In genomic region chr3:51839353-51839715, GRCm38 (mm10) we compare ENCODE assay signal across 26 mouse cellular contexts.
DNase-seq lines count a peak whose midpoint lies in the region; ATAC-seq and TF ChIP-seq lines count a peak whose summit lies in the region.
"Had no signal": no experiment of that assay in that cellular context is flagged by ENCODE, and none has a peak within 500 bp of the region (broad histone marks: within the 10 kb centered on the region; RNA-seq: fewer than 3 reads in every experiment).

No protein-coding gene starts in this region.

- no peak overlapping the region for H3K4me3 ChIP-seq in forebrain, embryonic 15.5 days
- no peak overlapping the region for H3K4me3 ChIP-seq in forebrain, embryonic 16.5 days (replicated peaks; ENCODE audit: low read length)
- no peak overlapping the region for H3K4me3 ChIP-seq in intestine, embryonic 15.5 days (replicated peaks)
- no peak overlapping the region for H3K4me3 ChIP-seq in small intestine, adult 2 months (ENCODE audit: low read depth, low read length)
- no peak overlapping the region for H3K4me3 ChIP-seq in stomach, embryonic 16.5 days (replicated peaks; ENCODE audit: low read length)
- H3K4me3 ChIP-seq: forebrain, embryonic 10.5 days; heart, embryonic 10.5 days; heart, embryonic 13.5 days had no signal

- H3K4me2 ChIP-seq in forebrain, embryonic 15.5 days (replicated peaks): no peak overlapping the region
- H3K4me2 ChIP-seq in forebrain, embryonic 16.5 days (ENCODE audit: low read length): no peak overlapping the region
- no peak overlapping the region for H3K4me2 ChIP-seq in intestine, embryonic 15.5 days (replicated peaks)
- no peak overlapping the region for H3K4me2 ChIP-seq in stomach, embryonic 16.5 days (ENCODE audit: low read depth, low read length)
- H3K4me2 ChIP-seq: heart, embryonic 13.5 days; hindbrain, embryonic 14.5 days had no signal

- H3K9ac ChIP-seq in forebrain, embryonic 15.5 days (replicated peaks): no peak overlapping the region
- H3K9ac ChIP-seq in forebrain, embryonic 16.5 days (replicated peaks; ENCODE audit: low read depth, low read length): no peak overlapping the region
- H3K9ac ChIP-seq in intestine, embryonic 15.5 days: no peak overlapping the region
- no peak overlapping the region for H3K9ac ChIP-seq in stomach, embryonic 16.5 days (ENCODE audit: low read length)
- H3K9ac ChIP-seq: heart, embryonic 13.5 days; hindbrain, embryonic 14.5 days had no signal

- WGBS in forebrain, embryonic 15.5 days: 87% methylated on average over 5 of the region's 5 CpGs
- 87% methylated on average over 5 of the region's 5 CpGs for WGBS in forebrain, embryonic 16.5 days
- 50% methylated on average over 5 of the region's 5 CpGs for WGBS in intestine, embryonic 15.5 days
- 22% methylated on average over 5 of the region's 5 CpGs for WGBS in small intestine, adult 2 months
- WGBS in stomach, embryonic 16.5 days: 46% methylated on average over 5 of the region's 5 CpGs

- H3K36me3 ChIP-seq in forebrain, embryonic 15.5 days: no peaks in the 10 kb centered on the region
- H3K36me3 ChIP-seq in forebrain, embryonic 16.5 days (ENCODE audit: control insufficient read depth, insufficient read depth): no peaks in the 10 kb centered on the region
- no peaks in the 10 kb centered on the region for H3K36me3 ChIP-seq in intestine, embryonic 15.5 days
- H3K36me3 ChIP-seq in small intestine, adult 2 months (ENCODE audit: control insufficient read depth, insufficient read depth, low read length): no peaks in the 10 kb centered on the region
- no peaks in the 10 kb centered on the region for H3K36me3 ChIP-seq in stomach, embryonic 16.5 days (ENCODE audit: control insufficient read depth, insufficient read depth, low read length)
- H3K36me3 ChIP-seq: heart, embryonic 10.5 days; heart, embryonic 13.5 days had no signal

- H3K27me3 ChIP-seq in forebrain, embryonic 15.5 days: no peaks in the 10 kb centered on the region
- H3K27me3 ChIP-seq in forebrain, embryonic 16.5 days (replicated peaks; ENCODE audit: control insufficient read depth, insufficient read depth, low read length): no peaks in the 10 kb centered on the region
- no peaks in the 10 kb centered on the region for H3K27me3 ChIP-seq in intestine, embryonic 15.5 days (replicated peaks)
- no peaks in the 10 kb centered on the region for H3K27me3 ChIP-seq in small intestine, adult 2 months (ENCODE audit: control insufficient read depth, insufficient read depth, low read length)
- H3K27me3 ChIP-seq in stomach, embryonic 16.5 days (ENCODE audit: control insufficient read depth, insufficient read depth, low read length): no peaks in the 10 kb centered on the region
- H3K27me3 ChIP-seq: heart, embryonic 13.5 days had no signal

- no peaks in the 10 kb centered on the region for H3K9me3 ChIP-seq in forebrain, embryonic 15.5 days
- H3K9me3 ChIP-seq in forebrain, embryonic 16.5 days (ENCODE audit: control insufficient read depth, low read length): no peaks in the 10 kb centered on the region
- no peaks in the 10 kb centered on the region for H3K9me3 ChIP-seq in intestine, embryonic 15.5 days
- H3K9me3 ChIP-seq in stomach, embryonic 16.5 days (replicated peaks; ENCODE audit: control insufficient read depth, low read length): no peaks in the 10 kb centered on the region
- H3K9me3 ChIP-seq: heart, embryonic 10.5 days; heart, embryonic 13.5 days had no signal

- no peak for DNase-seq in liver
- no peak for DNase-seq in right cerebral cortex, postnatal 14 days
- no peak for DNase-seq in B cell, adult 2 months
- DNase-seq: adrenal gland, adult 8-10 months; adrenal gland, postnatal 25 days; cerebellum, adult 11-12 months; cerebellum, adult 8-10 months; cerebellum, postnatal 10 days; gastrocnemius, postnatal 25 days; heart, adult 18-20 months; heart, postnatal 14 days; heart, postnatal 4 days had no signal

- no peak for TF ChIP-seq CTCF in small intestine, adult 2 months (IDR thresholded peaks at IDR 0.05; ENCODE audit: extremely low read depth, insufficient read length, insufficient replicate concordance, low read depth, low read length)

- no peak for TF ChIP-seq POLR2A in small intestine, adult 2 months (IDR thresholded peaks at IDR 0.05; ENCODE audit: low read depth, low read length)

- peaks cover 9% of the 10 kb centered on the region for H3K4me1 ChIP-seq in forebrain, embryonic 15.5 days
- peaks cover 8% of the 10 kb centered on the region for H3K4me1 ChIP-seq in forebrain, embryonic 16.5 days (replicated peaks; ENCODE audit: control insufficient read depth, insufficient read depth, low read length)
- H3K4me1 ChIP-seq in intestine, embryonic 15.5 days (replicated peaks): 0 out of 2 replicates have a peak, but pooled peaks cover 3% of the 10 kb centered on the region
- H3K4me1 ChIP-seq in small intestine, adult 2 months (ENCODE audit: control insufficient read depth, insufficient read depth, insufficient read length, low read length): peaks cover 14% of the 10 kb centered on the region
- peaks cover 7% of the 10 kb centered on the region; the same call in 1 of the 2 replicates for H3K4me1 ChIP-seq in stomach, embryonic 16.5 days (ENCODE audit: control insufficient read depth, insufficient read depth, low read length)

- ATAC-seq in forebrain, embryonic 15.5 days (replicated peaks): no peak
- no peak for ATAC-seq in forebrain, embryonic 16.5 days
- peak; percentile 43; the same call in 1 of the 2 replicates for ATAC-seq in intestine, embryonic 15.5 days
- peak; percentile 51; the same call in 1 of the 2 replicates for ATAC-seq in stomach, embryonic 16.5 days (ENCODE audit: insufficient read depth, low FRiP score)
- ATAC-seq: activated CD4-positive, CD25-positive, alpha-beta regulatory T cell, adult 4 months; CD4-positive, CD25-positive, alpha-beta regulatory T cell, adult 4 months; forebrain, embryonic 14.5 days; hindbrain, postnatal 0 days; inflammation-experienced regulatory T-cells, adult 6 months had no signal

- 0 out of 2 replicates have a peak overlapping the region, but pooled peaks have one; percentile 8 for H3K27ac ChIP-seq in forebrain, embryonic 15.5 days (replicated peaks)
- H3K27ac ChIP-seq in forebrain, embryonic 16.5 days (ENCODE audit: low read length): no peak overlapping the region
- H3K27ac ChIP-seq in intestine, embryonic 15.5 days: 0 out of 2 replicates have a peak overlapping the region, but pooled peaks have one; percentile 15
- peak overlapping the region; percentile 69 for H3K27ac ChIP-seq in small intestine, adult 2 months (ENCODE audit: insufficient read depth, low read depth, low read length)
- H3K27ac ChIP-seq in stomach, embryonic 16.5 days (ENCODE audit: low read length): peak overlapping the region; percentile 64
- H3K27ac ChIP-seq: forebrain, embryonic 10.5 days; heart, embryonic 10.5 days; heart, embryonic 13.5 days; hindbrain, embryonic 14.5 days; hindbrain, postnatal 0 days had no signal

Comparison
In these comparisons a context has a peak if more than half of its experiments do, and no peak if none do; other contexts are left out.
1. ATAC-seq: peak in intestine, embryonic 15.5 days (single experiment) and stomach, embryonic 16.5 days (single experiment); none in forebrain, embryonic 15.5 days (single experiment) and forebrain, embryonic 16.5 days (single experiment).